Mouse (Mus musculus): ENCODE data around the gene Hecw2. TPM values are rescaled to one million over a fixed set of nuclear protein-coding genes. Genes with fewer than 3 reads are reported as not detected.

Hecw2 gene
- polyA plus RNA-seq, 1 experiment: 6.6 TPM

- Histone ChIP-seq H3K4me1 (ENCODE audit: control insufficient read depth, insufficient read depth, low read length) (no peaks in the 10 kb centered on the region), H3K4me3 (ENCODE audit: insufficient read depth, low read depth, low read length) (no peak overlapping the region), H3K27me3 (replicated peaks; ENCODE audit: control insufficient read depth, insufficient read depth, low read length) (no peaks in the 10 kb centered on the region), H3K27ac (ENCODE audit: insufficient read depth, low read depth, low read length) (no peak overlapping the region), H3K36me3 (ENCODE audit: control insufficient read depth, insufficient read depth, low read length) (no peaks in the 10 kb centered on the region)
- no peak for DNase-seq
- TF ChIP-seq POLR2A (IDR thresholded peaks at IDR 0.05; ENCODE audit: low read depth, low read length) (no peak), CTCF (conservative IDR thresholded peaks at IDR 0.05; ENCODE audit: insufficient read depth, insufficient read length, low read depth, low read length) (no peak)
- 60% methylated on average over 1 of the region's 2 CpGs for WGBS
These were observed 14.3 kb downstream of the Hecw2 start for GRCm38 (mm10) chr1:54180663-54181062.

- 94% methylated on average over 7 of the region's 7 CpGs for WGBS
- no peaks in the 10 kb centered on the region for H3K4me1 ChIP-seq (ENCODE audit: control insufficient read depth, insufficient read depth, low read length)
- H3K4me3 ChIP-seq (ENCODE audit: insufficient read depth, low read depth, low read length): no peak overlapping the region
- no peaks in the 10 kb centered on the region for H3K36me3 ChIP-seq (ENCODE audit: control insufficient read depth, insufficient read depth, low read length)
- no peaks in the 10 kb centered on the region for H3K27me3 ChIP-seq (replicated peaks; ENCODE audit: control insufficient read depth, insufficient read depth, low read length)
- H3K27ac ChIP-seq (ENCODE audit: insufficient read depth, low read depth, low read length): no peak overlapping the region
- DNase-seq: no peak
- no peak for TF ChIP-seq CTCF (conservative IDR thresholded peaks at IDR 0.05; ENCODE audit: insufficient read depth, insufficient read length, low read depth, low read length)
- no peak for TF ChIP-seq POLR2A (IDR thresholded peaks at IDR 0.05; ENCODE audit: low read depth, low read length)
These were observed 15.8 kb downstream of the Hecw2 start for GRCm38 (mm10) chr1:54179179-54179578.

GRCm38 (mm10) chr1:54176592-54176991, 18.4 kb downstream of the Hecw2 start:
- 95% methylated on average over 2 of the region's 2 CpGs for WGBS
- DNase-seq: no peak
- no peak overlapping the region for H3K27ac ChIP-seq (ENCODE audit: insufficient read depth, low read depth, low read length)
- no peaks in the 10 kb centered on the region for H3K27me3 ChIP-seq (replicated peaks; ENCODE audit: control insufficient read depth, insufficient read depth, low read length)
- no peak overlapping the region for H3K4me3 ChIP-seq (ENCODE audit: insufficient read depth, low read depth, low read length)
- no peaks in the 10 kb centered on the region for H3K4me1 ChIP-seq (ENCODE audit: control insufficient read depth, insufficient read depth, low read length)
- no peaks in the 10 kb centered on the region for H3K36me3 ChIP-seq (ENCODE audit: control insufficient read depth, insufficient read depth, low read length)
- no peak for TF ChIP-seq POLR2A (IDR thresholded peaks at IDR 0.05; ENCODE audit: low read depth, low read length)
- TF ChIP-seq CTCF (conservative IDR thresholded peaks at IDR 0.05; ENCODE audit: insufficient read depth, insufficient read length, low read depth, low read length): no peak

- H3K36me3 ChIP-seq (ENCODE audit: control insufficient read depth, insufficient read depth, low read length): no peaks in the 10 kb centered on the region
- H3K27me3 ChIP-seq (replicated peaks; ENCODE audit: control insufficient read depth, insufficient read depth, low read length): no peaks in the 10 kb centered on the region
- no peak for DNase-seq
- TF ChIP-seq CTCF (conservative IDR thresholded peaks at IDR 0.05; ENCODE audit: insufficient read depth, insufficient read length, low read depth, low read length) (no peak), POLR2A (IDR thresholded peaks at IDR 0.05; ENCODE audit: low read depth, low read length) (no peak)
- WGBS: 88% methylated on average over 3 of the region's 3 CpGs
- H3K4me3 ChIP-seq (ENCODE audit: insufficient read depth, low read depth, low read length): no peak overlapping the region
- no peaks in the 10 kb centered on the region for H3K4me1 ChIP-seq (ENCODE audit: control insufficient read depth, insufficient read depth, low read length)
- no peak overlapping the region for H3K27ac ChIP-seq (ENCODE audit: insufficient read depth, low read depth, low read length)
These were observed 27.0 kb downstream of the Hecw2 start for GRCm38 (mm10) chr1:54168014-54168413.

- no peak overlapping the region for H3K4me3 ChIP-seq (ENCODE audit: insufficient read depth, low read depth, low read length)
- H3K4me1 ChIP-seq (ENCODE audit: control insufficient read depth, insufficient read depth, low read length): no peaks in the 10 kb centered on the region
- H3K27ac ChIP-seq (ENCODE audit: insufficient read depth, low read depth, low read length): no peak overlapping the region
- 63% methylated on average over 1 of the region's 1 CpGs for WGBS
- DNase-seq: no peak
- H3K27me3 ChIP-seq (replicated peaks; ENCODE audit: control insufficient read depth, insufficient read depth, low read length): no peaks in the 10 kb centered on the region
- TF ChIP-seq CTCF (conservative IDR thresholded peaks at IDR 0.05; ENCODE audit: insufficient read depth, insufficient read length, low read depth, low read length) (no peak), POLR2A (IDR thresholded peaks at IDR 0.05; ENCODE audit: low read depth, low read length) (no peak)
- H3K36me3 ChIP-seq (ENCODE audit: control insufficient read depth, insufficient read depth, low read length): no peaks in the 10 kb centered on the region
These were observed 35.4 kb downstream of the Hecw2 start for GRCm38 (mm10) chr1:54159531-54159930.

GRCm38 (mm10) chr1:54153216-54153786, 41.7 kb downstream of the Hecw2 start:
- Histone ChIP-seq H3K27ac (ENCODE audit: insufficient read depth, low read depth, low read length) (no peak overlapping the region), H3K4me3 (ENCODE audit: insufficient read depth, low read depth, low read length) (no peak overlapping the region), H3K27me3 (replicated peaks; ENCODE audit: control insufficient read depth, insufficient read depth, low read length) (no peaks in the 10 kb centered on the region; the same call in 1 of the 2 replicates), H3K36me3 (ENCODE audit: control insufficient read depth, insufficient read depth, low read length) (no peaks in the 10 kb centered on the region), H3K4me1 (ENCODE audit: control insufficient read depth, insufficient read depth, low read length) (no peaks in the 10 kb centered on the region)
- TF ChIP-seq POLR2A (IDR thresholded peaks at IDR 0.05; ENCODE audit: low read depth, low read length) (no peak), CTCF (conservative IDR thresholded peaks at IDR 0.05; ENCODE audit: insufficient read depth, insufficient read length, low read depth, low read length) (no peak)
- WGBS: 80% methylated on average over 6 of the region's 6 CpGs
- no peak for DNase-seq

GRCm38 (mm10) chr1:54145106-54145505, 49.9 kb downstream of the Hecw2 start:
- no peak for DNase-seq
- H3K4me1 ChIP-seq (ENCODE audit: control insufficient read depth, insufficient read depth, low read length): no peaks in the 10 kb centered on the region

More at GRCm38 (mm10) chr1:54145106-54145505, 49.9 kb downstream of the Hecw2 start:
- H3K36me3 ChIP-seq (ENCODE audit: control insufficient read depth, insufficient read depth, low read length): no peaks in the 10 kb centered on the region
- H3K27ac ChIP-seq (ENCODE audit: insufficient read depth, low read depth, low read length): no peak overlapping the region
- no peak for TF ChIP-seq POLR2A (IDR thresholded peaks at IDR 0.05; ENCODE audit: low read depth, low read length)
- no peak for TF ChIP-seq CTCF (conservative IDR thresholded peaks at IDR 0.05; ENCODE audit: insufficient read depth, insufficient read length, low read depth, low read length)
- 88% methylated on average over 5 of the region's 5 CpGs for WGBS
- H3K4me3 ChIP-seq (ENCODE audit: insufficient read depth, low read depth, low read length): no peak overlapping the region
- no peaks in the 10 kb centered on the region for H3K27me3 ChIP-seq (replicated peaks; ENCODE audit: control insufficient read depth, insufficient read depth, low read length)

All from kidney, adult 2 months (tissue).